Mouse (Mus musculus) stomach, embryonic 16.5 days (tissue): ENCODE measurements at regions not wholly inside any gene's neighbourhood (a gene's known extent, or its start where the extent isn't known, plus 50 kb on each side); places are given as distances from the start of the nearest gene placed in this dataset.

Experiments
- ATAC-seq: fragments of 200-750 bp; cut with Nextera tagmentation; 2 replicates; pipeline ENCODE4 v1.8.0; 2017; ENCODE audit warnings: moderate number of reproducible peaks, moderate TSS enrichment; ENCODE audit not compliant: insufficient read depth, low FRiP score
- H3K27ac ChIP-seq: fragments of 300-500 bp; sonication (generic); 2 replicates; pipeline ENCODE4 v1.5.1; 2014; ENCODE audit warnings: low read length
- H3K27me3 ChIP-seq: fragments of 300-500 bp; sonication (generic); 2 replicates; pipeline ENCODE4 v1.6.1; 2014; ENCODE audit warnings: low read length, control low read depth, mixed read lengths; ENCODE audit not compliant: control insufficient read depth, insufficient read depth
- H3K36me3 ChIP-seq: fragments of 300-500 bp; sonication (generic); 2 replicates; pipeline ENCODE4 v1.6.1; 2014; ENCODE audit warnings: low read length; ENCODE audit not compliant: control insufficient read depth, insufficient read depth
- H3K4me1 ChIP-seq: fragments of 300-500 bp; sonication (generic); 2 replicates; pipeline ENCODE4 v1.6.1; 2014; ENCODE audit warnings: low read length, control low read depth, mixed read lengths; ENCODE audit not compliant: control insufficient read depth, insufficient read depth
- H3K4me2 ChIP-seq: fragments of 300-500 bp; sonication (generic); 2 replicates; pipeline ENCODE4 v1.6.1; 2014; ENCODE audit warnings: low read depth, low read length, mixed read lengths
- H3K4me3 ChIP-seq: fragments of 300-500 bp; sonication (generic); replicated peaks from 2 replicates; pipeline ENCODE4 v1.5.1; 2014; ENCODE audit warnings: mild to moderate bottlenecking, low read length
- H3K9ac ChIP-seq: fragments of 300-500 bp; sonication (generic); 2 replicates; pipeline ENCODE4 v1.6.1; 2014; ENCODE audit warnings: low read length
- H3K9me3 ChIP-seq: fragments of 300-500 bp; sonication (generic); replicated peaks from 2 replicates; pipeline ENCODE4 v1.6.1; 2016; ENCODE audit warnings: low read length, control low read depth; ENCODE audit not compliant: control insufficient read depth
- WGBS: fragments of 180-500 bp; shearing (Covaris S2); extraction: QIAGEN DNeasy Blood & Tissue Kit; methylation state at CpG from one replicate; pipeline ENCODE4 v1.1.7; 2014; 5-methylcytosine and 5-hydroxymethylcytosine counted together

- peak; percentile 37; the same call in 1 of the 2 replicates for ATAC-seq
- Histone ChIP-seq H3K9ac (no peak overlapping the region), H3K4me2 (no peak overlapping the region), H3K4me3 (no peak overlapping the region), H3K4me1 (no peaks in the 10 kb centered on the region), H3K27ac (no peak overlapping the region), H3K9me3 (no peaks in the 10 kb centered on the region), H3K27me3 (no peaks in the 10 kb centered on the region), H3K36me3 (no peaks in the 10 kb centered on the region)
- 70% methylated on average over 2 of the region's 2 CpGs for WGBS
Measured at GRCm38 (mm10) chr7:111932725-111933124, 90.6 kb upstream of the Usp47 start.

- H3K27ac ChIP-seq, result no peak overlapping the region
- no peak overlapping the region for H3K9ac ChIP-seq
- no peaks in the 10 kb centered on the region for H3K9me3 ChIP-seq
- no peak for ATAC-seq
- no peaks in the 10 kb centered on the region for H3K36me3 ChIP-seq
- H3K4me3 ChIP-seq, result no peak overlapping the region
- 93% methylated on average over 1 of the region's 1 CpGs for WGBS
- no peaks in the 10 kb centered on the region for H3K4me1 ChIP-seq
- H3K4me2 ChIP-seq, result no peak overlapping the region
- no peaks in the 10 kb centered on the region for H3K27me3 ChIP-seq
Measured at GRCm38 (mm10) chr7:111919961-111920360, 103.3 kb upstream of the Usp47 start.

GRCm38 (mm10) chr7:111903741-111904231 lies 119.5 kb upstream of the Usp47 start:
- ATAC-seq, result no peak
- 75% methylated on average over 7 of the region's 7 CpGs for WGBS
- no peak overlapping the region for H3K4me2 ChIP-seq

GRCm38 (mm10) chr7:111897016-111897415 lies 117.2 kb upstream of the Galnt18 start:
- no peak overlapping the region for H3K9ac ChIP-seq
- WGBS, result 83% methylated on average over 1 of the region's 1 CpGs
- no peaks in the 10 kb centered on the region for H3K27me3 ChIP-seq
- no peak overlapping the region for H3K27ac ChIP-seq
- H3K4me2 ChIP-seq, result no peak overlapping the region
- no peak for ATAC-seq
- H3K9me3 ChIP-seq, result no peaks in the 10 kb centered on the region
- no peak overlapping the region for H3K4me3 ChIP-seq
- no peaks in the 10 kb centered on the region for H3K36me3 ChIP-seq
- H3K4me1 ChIP-seq, result 0 out of 2 replicates have a peak, but pooled peaks cover 4% of the 10 kb centered on the region

More at GRCm38 (mm10) chr7:111903741-111904231, 119.5 kb upstream of the Usp47 start:
- H3K9me3 ChIP-seq, result no peaks in the 10 kb centered on the region
- H3K27ac ChIP-seq, result no peak overlapping the region
- H3K9ac ChIP-seq, result no peak overlapping the region
- H3K27me3 ChIP-seq, result no peaks in the 10 kb centered on the region
- no peaks in the 10 kb centered on the region for H3K36me3 ChIP-seq
- H3K4me1 ChIP-seq, result no peaks in the 10 kb centered on the region
- H3K4me3 ChIP-seq, result no peak overlapping the region

GRCm38 (mm10) chr7:111896255-111896654 lies 116.5 kb upstream of the Galnt18 start:
- H3K27me3 ChIP-seq, result no peaks in the 10 kb centered on the region
- 0 out of 2 replicates have a peak, but pooled peaks cover 4% of the 10 kb centered on the region for H3K4me1 ChIP-seq
- H3K4me2 ChIP-seq, result no peak overlapping the region
- H3K4me3 ChIP-seq, result no peak overlapping the region
- no peaks in the 10 kb centered on the region for H3K36me3 ChIP-seq
- 55% methylated on average over 5 of the region's 5 CpGs for WGBS
- no peak overlapping the region for H3K27ac ChIP-seq
- no peaks in the 10 kb centered on the region for H3K9me3 ChIP-seq
- ATAC-seq, result peak; percentile 47; the same call in 1 of the 2 replicates
- no peak overlapping the region for H3K9ac ChIP-seq

GRCm38 (mm10) chr7:111882991-111883390 lies 103.2 kb upstream of the Galnt18 start:
- H3K9ac ChIP-seq, result no peak overlapping the region
- no peaks in the 10 kb centered on the region for H3K4me1 ChIP-seq
- H3K4me3 ChIP-seq, result no peak overlapping the region
- ATAC-seq, result no peak
- H3K9me3 ChIP-seq, result no peaks in the 10 kb centered on the region
- H3K27me3 ChIP-seq, result no peaks in the 10 kb centered on the region
- WGBS, result 73% methylated on average over 2 of the region's 2 CpGs
- no peaks in the 10 kb centered on the region for H3K36me3 ChIP-seq
- H3K27ac ChIP-seq, result no peak overlapping the region
- H3K4me2 ChIP-seq, result no peak overlapping the region

GRCm38 (mm10) chr7:111880067-111880675 lies 100.4 kb upstream of the Galnt18 start:
- no peak for ATAC-seq
- Histone ChIP-seq H3K4me1 (no peaks in the 10 kb centered on the region), H3K27me3 (no peaks in the 10 kb centered on the region), H3K36me3 (no peaks in the 10 kb centered on the region), H3K9me3 (no peaks in the 10 kb centered on the region), H3K27ac (no peak overlapping the region), H3K4me2 (no peak overlapping the region), H3K4me3 (no peak overlapping the region), H3K9ac (no peak overlapping the region)
- 68% methylated on average over 4 of the region's 4 CpGs for WGBS

GRCm38 (mm10) chr7:111877591-111877990 lies 97.8 kb upstream of the Galnt18 start:
- Histone ChIP-seq H3K27ac (no peak overlapping the region), H3K4me3 (no peak overlapping the region), H3K4me1 (no peaks in the 10 kb centered on the region), H3K36me3 (no peaks in the 10 kb centered on the region), H3K4me2 (no peak overlapping the region), H3K9me3 (no peaks in the 10 kb centered on the region), H3K27me3 (no peaks in the 10 kb centered on the region), H3K9ac (no peak overlapping the region)
- WGBS, result 53% methylated on average over 1 of the region's 1 CpGs
- ATAC-seq, result no peak

GRCm38 (mm10) chr7:111875949-111876348 lies 96.2 kb upstream of the Galnt18 start:
- ATAC-seq, result peak; percentile 50; the same call in 1 of the 2 replicates
- Histone ChIP-seq H3K27ac (no peak overlapping the region), H3K4me1 (no peaks in the 10 kb centered on the region), H3K36me3 (no peaks in the 10 kb centered on the region), H3K4me3 (no peak overlapping the region), H3K27me3 (no peaks in the 10 kb centered on the region), H3K4me2 (no peak overlapping the region), H3K9me3 (no peaks in the 10 kb centered on the region), H3K9ac (no peak overlapping the region)
- 52% methylated on average over 1 of the region's 1 CpGs for WGBS
